Mouse (Mus musculus) stomach, postnatal 0 days (tissue): ENCODE results near the gene Supt4a. TPM values are rescaled to one million over a fixed set of nuclear protein-coding genes. Genes with fewer than 3 reads are reported as not detected.

Source experiments
- ATAC-seq: fragments of 200-750 bp; cut with Nextera tagmentation; 2 replicates; pipeline ENCODE4 v1.8.0; 2017; ENCODE audit not compliant: low FRiP score, low TSS enrichment
- DNase-seq: peaks from one replicate; pipeline ENCODE4 v3.0.0-alpha.2; 2016; ENCODE audit warnings: low spot score
- H3K27ac ChIP-seq: fragments of 300-500 bp; sonication (generic); replicated peaks from 2 replicates; pipeline ENCODE4 v1.5.1; 2014; ENCODE audit warnings: mild to moderate bottlenecking, control low read depth
- H3K27me3 ChIP-seq: fragments of 300-500 bp; sonication (generic); 2 replicates; pipeline ENCODE4 v1.6.1; 2014; ENCODE audit warnings: low read length; ENCODE audit not compliant: control insufficient read depth, insufficient read depth
- H3K36me3 ChIP-seq: fragments of 300-500 bp; sonication (generic); 2 replicates; pipeline ENCODE4 v1.6.1; 2014; ENCODE audit warnings: low read length, mixed read lengths; ENCODE audit not compliant: control insufficient read depth, insufficient read depth
- H3K4me1 ChIP-seq: fragments of 300-500 bp; sonication (generic); replicated peaks from 2 replicates; pipeline ENCODE4 v1.6.1; 2014; ENCODE audit warnings: antibody characterized with exemption; ENCODE audit not compliant: control insufficient read depth, insufficient read depth
- H3K4me2 ChIP-seq: fragments of 300-500 bp; sonication (generic); replicated peaks from 2 replicates; pipeline ENCODE4 v1.6.1; 2014; ENCODE audit warnings: low read depth, mild to moderate bottlenecking, control low read depth, moderate library complexity
- H3K4me3 ChIP-seq: fragments of 300-500 bp; sonication (generic); 2 replicates; pipeline ENCODE4 v1.5.1; 2014; ENCODE audit warnings: low read depth, low read length, control low read depth
- H3K9ac ChIP-seq: fragments of 300-500 bp; sonication (generic); 2 replicates; pipeline ENCODE4 v1.6.1; 2014; ENCODE audit warnings: mild to moderate bottlenecking, low read length, control low read depth, mixed read lengths
- H3K9me3 ChIP-seq: fragments of 300-500 bp; sonication (generic); 2 replicates; pipeline ENCODE4 v1.6.1; 2016; ENCODE audit warnings: low read length; ENCODE audit not compliant: control insufficient read depth
- CTCF ChIP-seq: IDR thresholded peaks from 2 replicates; pipeline ENCODE4 v1.5.1; 2016; ENCODE audit warnings: antibody characterized with exemption, low read depth, mild to moderate bottlenecking, moderate library complexity
- EP300 ChIP-seq: optimal IDR thresholded peaks from 2 replicates; pipeline ENCODE3; 2016; ENCODE audit warnings: antibody characterized with exemption
- WGBS: fragments of 180-500 bp; shearing (Covaris S2); extraction: QIAGEN DNeasy Blood & Tissue Kit; methylation state at CpG from one replicate; pipeline ENCODE4 v1.1.7; 2014; 5-methylcytosine and 5-hydroxymethylcytosine counted together
- polyA plus RNA-seq: library from polyadenylated mRNA; unstranded; fragments of >200 nt; fragmentation: Nextera tagmentation; extraction: Ambion mirVana; gene quantifications from 2 replicates; pipeline ENCODE4 v1.2.1, GENCODE M21; 2015

Supt4a gene
- polyA plus RNA-seq, 1 experiment from 2014 or later, result 119 TPM

GRCm38 (mm10) chr11:87720324-87720723 is 17.0 kb upstream of the Supt4a start:
- Histone ChIP-seq H3K4me1 (no peaks in the 10 kb centered on the region), H3K27me3 (no peaks in the 10 kb centered on the region), H3K9me3 (no peaks in the 10 kb centered on the region), H3K4me2 (no peak overlapping the region), H3K36me3 (no peaks in the 10 kb centered on the region), H3K4me3 (no peak overlapping the region), H3K27ac (peak overlapping the region; percentile 56; the same call in 1 of the 2 replicates), H3K9ac (no peak overlapping the region)
- ATAC-seq, result no peak
- no peak for DNase-seq
- TF ChIP-seq EP300 (no peak), CTCF (peak; percentile 59)
- WGBS, result 41% methylated on average over 9 of the region's 9 CpGs

GRCm38 (mm10) chr11:87720839-87721238 is 16.5 kb upstream of the Supt4a start:
- ATAC-seq, result no peak

GRCm38 (mm10) chr11:87722168-87722567 is 15.2 kb upstream of the Supt4a start:
- H3K9me3 ChIP-seq, result no peaks in the 10 kb centered on the region
- no peaks in the 10 kb centered on the region for H3K36me3 ChIP-seq
- 63% methylated on average over 3 of the region's 3 CpGs for WGBS
- no peak overlapping the region for H3K4me3 ChIP-seq
- no peak overlapping the region for H3K9ac ChIP-seq
- H3K27ac ChIP-seq, result no peak overlapping the region
- no peaks in the 10 kb centered on the region for H3K4me1 ChIP-seq
- ATAC-seq (no peak), DNase-seq (no peak)
- no peaks in the 10 kb centered on the region for H3K27me3 ChIP-seq
- no peak overlapping the region for H3K4me2 ChIP-seq
- TF ChIP-seq EP300 (no peak), CTCF (no peak)

More at GRCm38 (mm10) chr11:87720839-87721238, 16.5 kb upstream of the Supt4a start:
- no peak overlapping the region for H3K4me2 ChIP-seq
- no peaks in the 10 kb centered on the region for H3K27me3 ChIP-seq
- no peaks in the 10 kb centered on the region for H3K36me3 ChIP-seq
- peak overlapping the region; percentile 56; the same call in 1 of the 2 replicates for H3K27ac ChIP-seq
- DNase-seq, result no peak
- 40% methylated on average over 9 of the region's 9 CpGs for WGBS
- H3K9ac ChIP-seq, result no peak overlapping the region
- no peak for TF ChIP-seq EP300
- no peak for TF ChIP-seq CTCF
- H3K9me3 ChIP-seq, result no peaks in the 10 kb centered on the region
- no peak overlapping the region for H3K4me3 ChIP-seq
- H3K4me1 ChIP-seq, result no peaks in the 10 kb centered on the region

- no peak for DNase-seq
- 78% methylated on average over 4 of the region's 4 CpGs for WGBS
- H3K4me3 ChIP-seq, result no peak overlapping the region
- H3K36me3 ChIP-seq, result no peaks in the 10 kb centered on the region
- no peaks in the 10 kb centered on the region for H3K27me3 ChIP-seq
- H3K9me3 ChIP-seq, result no peaks in the 10 kb centered on the region
- ATAC-seq, result no peak
- no peak overlapping the region for H3K27ac ChIP-seq
- no peak overlapping the region for H3K4me2 ChIP-seq
- no peak overlapping the region for H3K9ac ChIP-seq
- TF ChIP-seq EP300 (no peak), CTCF (peak; percentile 37)
- H3K4me1 ChIP-seq, result no peaks in the 10 kb centered on the region
Observed at GRCm38 (mm10) chr11:87722891-87723290, 14.5 kb upstream of the Supt4a start.

GRCm38 (mm10) chr11:87725515-87725914 is 11.8 kb upstream of the Supt4a start:
- Histone ChIP-seq H3K4me3 (no peak overlapping the region), H3K27me3 (no peaks in the 10 kb centered on the region), H3K36me3 (no peaks in the 10 kb centered on the region), H3K27ac (peak overlapping the region; percentile 80), H3K9ac (no peak overlapping the region), H3K4me1 (no peaks in the 10 kb centered on the region), H3K4me2 (peak overlapping the region; percentile 11; the same call in 1 of the 2 replicates), H3K9me3 (no peaks in the 10 kb centered on the region)
- TF ChIP-seq CTCF (no peak), EP300 (no peak)
- ATAC-seq (no peak), DNase-seq (no peak)

GRCm38 (mm10) chr11:87725964-87726562 is 11.3 kb upstream of the Supt4a start:
- DNase-seq (no peak), ATAC-seq (peak; percentile 70)
- Histone ChIP-seq H3K9me3 (no peaks in the 10 kb centered on the region), H3K4me1 (no peaks in the 10 kb centered on the region), H3K27me3 (no peaks in the 10 kb centered on the region), H3K4me3 (no peak overlapping the region), H3K4me2 (peak overlapping the region; percentile 25), H3K27ac (peak overlapping the region; percentile 80), H3K36me3 (no peaks in the 10 kb centered on the region), H3K9ac (no peak overlapping the region)
- TF ChIP-seq EP300, result no peak
- TF ChIP-seq CTCF, result no peak
- WGBS, result 18% methylated on average over 6 of the region's 6 CpGs
